Comparison of ENCODE assay signal across 8 mouse cellular contexts in genomic region chr17:33760255-33761165, GRCm38 (mm10). TPM values are rescaled to one million over a fixed set of nuclear protein-coding genes. Genes with fewer than 3 reads are reported as not detected.
DNase-seq lines count a peak whose midpoint lies in the region; ATAC-seq and TF ChIP-seq lines count a peak whose summit lies in the region.

Gene Rab11b, minus strand, starts transcription at chr17:33760530.

- H3K4me3 ChIP-seq in ES-E14 (ENCODE audit: insufficient read depth in 1 of 2, low read depth in 1 of 2, low read length in 2 of 2, poor library complexity in 1 of 2, severe bottlenecking in 1 of 2): peak within 1 kb of the TSS; percentile 87 to 99
- peak within 1 kb of the TSS; percentile 96 for H3K4me3 ChIP-seq in forebrain, embryonic 15.5 days
- peak within 1 kb of the TSS; percentile 99 for H3K4me3 ChIP-seq in lung, adult 2 months (replicated peaks; ENCODE audit: extremely low read depth, low read depth, low read length)

- intact Hi-C loops in heart, postnatal 25 days (cut with DNase I): no loop called here

- peak within 1 kb of the TSS; percentile 71 for H3K4me2 ChIP-seq in forebrain, embryonic 15.5 days (replicated peaks)

- WGBS in forebrain, embryonic 15.5 days: 3% methylated on average over 35 of the region's 35 CpGs
- WGBS in lung, adult 2 months: 3% methylated on average over 35 of the region's 35 CpGs

- no peak for TF ChIP-seq CTCF in lung, adult 2 months (IDR thresholded peaks at IDR 0.05; ENCODE audit: insufficient read depth, low read length)

- no peaks in the 10 kb centered on the region for H3K9me3 ChIP-seq in ES-E14 (ENCODE audit: control insufficient read depth, insufficient read depth, low read depth, low read length)
- H3K9me3 ChIP-seq in forebrain, embryonic 15.5 days: no peaks in the 10 kb centered on the region

- ATAC-seq in forebrain, embryonic 15.5 days (replicated peaks): peak; percentile 99
- ATAC-seq in neutrophil, adult 5-6 weeks (ENCODE audit: extremely low read depth, insufficient number of reproducible peaks, low FRiP score, poor library complexity, severe bottlenecking): peak; percentile 93

- peak within 1 kb of the TSS; percentile 100 for H3K9ac ChIP-seq in ES-E14 (ENCODE audit: insufficient read depth, low read depth, low read length, poor library complexity, severe bottlenecking)
- peak within 1 kb of the TSS; percentile 100 for H3K9ac ChIP-seq in forebrain, embryonic 15.5 days (replicated peaks)

- no peaks in the 10 kb centered on the region; the same call in 1 of the 2 replicates for H3K36me3 ChIP-seq in ES-E14 (ENCODE audit: control insufficient read depth, insufficient read depth, low read length, poor library complexity, severe bottlenecking)
- H3K36me3 ChIP-seq in forebrain, embryonic 15.5 days: no peaks in the 10 kb centered on the region

- peaks cover 10 to 15% of the 10 kb centered on the region in 2 experiments; a peak in 2 of 4 replicates for H3K4me1 ChIP-seq in ES-E14 (ENCODE audit: control insufficient read depth in 2 of 2, insufficient read depth in 2 of 2, low read length in 2 of 2, poor library complexity in 1 of 2)
- H3K4me1 ChIP-seq in forebrain, embryonic 15.5 days: peaks cover 41% of the 10 kb centered on the region
- peaks cover 26% of the 10 kb centered on the region for H3K4me1 ChIP-seq in lung, adult 2 months (ENCODE audit: control insufficient read depth, insufficient read depth, low read length)

- DNase-seq in ES-E14 (ENCODE audit: low read depth, low spot score): peak; percentile 100
- DNase-seq in cerebellum, adult 11-12 months: peak; percentile 100
- DNase-seq in heart, postnatal 25 days (ENCODE audit: low spot score): peak; percentile 100
- peak; percentile 100 for DNase-seq in layer of hippocampus, adult 18-20 months (ENCODE audit: low spot score in 2 of 2)
- DNase-seq in lung, adult 2 months: peak; percentile 100
- peak; percentile 100 for DNase-seq in thymus, adult 18-20 months

- H3K27me3 ChIP-seq in forebrain, embryonic 15.5 days: no peaks in the 10 kb centered on the region

- in situ Hi-C loops in ES-E14 (cut with MboI; ENCODE audit: low sequenced_read_pairs in 2 of 2, unreplicated experiment in 2 of 2): no loop called here

- no peak; the same call in 1 of the 2 replicates for TF ChIP-seq POLR2A in lung, adult 2 months (IDR thresholded peaks at IDR 0.05; ENCODE audit: borderline replicate concordance, extremely low read depth, low read depth, low read length)

- H3K27ac ChIP-seq in ES-E14 (ENCODE audit: insufficient read depth, low read depth, low read length, poor library complexity, severe bottlenecking): peak within 1 kb of the TSS; percentile 99
- peak within 1 kb of the TSS; percentile 100 for H3K27ac ChIP-seq in forebrain, embryonic 15.5 days (replicated peaks)

TF ChIP-seq in ES-E14, 5 proteins besides CTCF, POLR2A, EP300 and RAD21:
- TF ChIP-seq HCFC1 (IDR thresholded peaks at IDR 0.05; ENCODE audit: borderline replicate concordance, insufficient read depth, low read length) (no peak), ZNF384 (IDR thresholded peaks at IDR 0.05; ENCODE audit: low read depth, low read length) (peak; percentile 85), MAFK (IDR thresholded peaks at IDR 0.05; ENCODE audit: insufficient read depth, low read depth, low read length) (no peak), ZC3H11A (IDR thresholded peaks at IDR 0.05; ENCODE audit: borderline replicate concordance, low read depth, low read length) (no peak), CHD2 (IDR thresholded peaks at IDR 0.05; ENCODE audit: low read depth, low read length) (peak; percentile 96)

RNA-seq across cellular contexts. Expression of gene Rab11b, which starts in this region (rescaled TPM):
- 26.0 and 34.8 TPM in 2 replicates for total RNA-seq in ES-E14 (2012; rRNA removed)
- 452 and 485 TPM in 2 replicates for polyA plus RNA-seq in forebrain, embryonic 15.5 days (2015; fragmentation: Nextera tagmentation; extraction: Ambion mirVana)
- 100 to 1,000 TPM; 239 to 261 TPM for total RNA-seq in heart, postnatal 25 days (2021)
- 100 to 1,000 TPM; 341 to 345 TPM for total RNA-seq in layer of hippocampus, adult 18-20 months (2021)
- 389 and 406 TPM in 2 replicates for polyA plus RNA-seq in lung, adult 2 months (2012; rRNA removed)
- 33.9 and 50.0 TPM in 2 replicates for total RNA-seq in neutrophil, adult 5-6 weeks (2017)

Comparison
In these comparisons a context has a peak if more than half of its experiments do, and no peak if none do; other contexts are left out.
1. Peak in every context shown above with its lines: DNase-seq, ATAC-seq, H3K4me3 ChIP-seq and H3K27ac ChIP-seq.